Mouse (Mus musculus): ENCODE data around the gene Cdkn2c. TPM values are rescaled to one million over a fixed set of nuclear protein-coding genes. Genes with fewer than 3 reads are reported as not detected.

Cdkn2c gene
- polyA plus RNA-seq, 1 experiment from 2014 or later, result 1.0 TPM

Other genes starting within 250 kb of the Cdkn2c start
- 95.5 and 99.6 TPM in 2 replicates for gene Rnf11, start 182.5 kb downstream of the Cdkn2c start, polyA plus RNA-seq (2014; fragmentation: Nextera tagmentation; extraction: Ambion mirVana)
- not detected in 2 replicates for gene 4930522H14Rik, start 135.9 kb downstream of the Cdkn2c start, polyA plus RNA-seq (2014; fragmentation: Nextera tagmentation; extraction: Ambion mirVana)
- 42.2 and 47.8 TPM in 2 replicates for gene Faf1, start 9.4 kb upstream of the Cdkn2c start, polyA plus RNA-seq (2014; fragmentation: Nextera tagmentation; extraction: Ambion mirVana)